ENCODE assay signal across 20 mouse cellular contexts in the genomic region with DNA sequence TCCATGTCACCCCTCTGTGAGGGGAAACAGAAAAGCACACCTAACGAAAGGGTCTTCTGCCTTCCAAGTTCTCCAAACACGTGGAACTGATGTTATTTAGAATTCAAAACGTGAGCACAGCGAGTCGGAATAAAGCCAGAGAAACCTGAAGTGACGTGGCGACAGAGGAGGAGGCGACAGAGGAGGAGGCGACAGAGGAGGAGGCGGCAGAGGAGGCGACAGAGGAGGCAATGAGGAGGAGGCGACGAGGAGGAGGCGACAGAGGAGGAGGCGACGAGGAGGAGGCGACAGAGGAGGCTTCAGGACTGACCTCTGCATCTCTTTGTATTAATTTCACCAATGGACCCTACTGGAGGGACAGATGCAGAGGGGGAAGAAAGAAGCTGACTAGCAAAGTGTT. TPM values are rescaled to one million over a fixed set of nuclear protein-coding genes. Genes with fewer than 3 reads are reported as not detected.
DNase-seq lines count a peak whose midpoint lies in the region; ATAC-seq and TF ChIP-seq lines count a peak whose summit lies in the region.
"Had no signal": no experiment of that assay in that cellular context is flagged by ENCODE, and none has a peak within 500 bp of the region (broad histone marks: within the 10 kb centered on the region; RNA-seq: fewer than 3 reads in every experiment).

No protein-coding gene starts in this region.

- H3K9me3 ChIP-seq in kidney, embryonic 15.5 days (replicated peaks): no peaks in the 10 kb centered on the region
- H3K9me3 ChIP-seq: embryonic facial prominence, embryonic 13.5 days; forebrain, embryonic 13.5 days; heart, embryonic 13.5 days; hindbrain, embryonic 12.5 days had no signal

- WGBS in kidney, embryonic 15.5 days: 35% methylated on average over 17 of the region's 17 CpGs
- WGBS in kidney, adult 2 months: 61% methylated on average over 17 of the region's 17 CpGs

- no peaks in the 10 kb centered on the region for H3K27me3 ChIP-seq in kidney, embryonic 15.5 days
- H3K27me3 ChIP-seq in kidney, adult 2 months (replicated peaks; ENCODE audit: control insufficient read depth, insufficient read depth, low read length): no peaks in the 10 kb centered on the region
- H3K27me3 ChIP-seq: embryonic facial prominence, embryonic 13.5 days; forebrain, embryonic 13.5 days; heart, embryonic 13.5 days; hindbrain, embryonic 12.5 days had no signal

- H3K9ac ChIP-seq in kidney, embryonic 15.5 days: no peak overlapping the region
- H3K9ac ChIP-seq: embryonic facial prominence, embryonic 13.5 days; forebrain, embryonic 13.5 days; heart, embryonic 13.5 days; hindbrain, embryonic 12.5 days had no signal

- peaks cover 16% of the 10 kb centered on the region for H3K36me3 ChIP-seq in kidney, embryonic 15.5 days
- H3K36me3 ChIP-seq in kidney, adult 2 months (ENCODE audit: control insufficient read depth, insufficient read depth, low read length): no peaks in the 10 kb centered on the region

- peaks cover 19% of the 10 kb centered on the region for H3K4me1 ChIP-seq in kidney, embryonic 15.5 days
- no peaks in the 10 kb centered on the region for H3K4me1 ChIP-seq in kidney, adult 2 months (ENCODE audit: control insufficient read depth, insufficient read depth, low read length)
- H3K4me1 ChIP-seq: hindbrain, embryonic 12.5 days had no signal

- no peak overlapping the region for H3K4me3 ChIP-seq in kidney, embryonic 15.5 days (replicated peaks)
- H3K4me3 ChIP-seq in kidney, adult 2 months (ENCODE audit: insufficient read depth, low read depth, low read length): no peak overlapping the region
- H3K4me3 ChIP-seq: embryonic facial prominence, embryonic 13.5 days; forebrain, embryonic 13.5 days; gastrocnemius, adult 2 months; heart, embryonic 13.5 days; hindbrain, embryonic 12.5 days had no signal

- TF ChIP-seq POLR2A in kidney, adult 2 months (IDR thresholded peaks at IDR 0.05; ENCODE audit: low read depth, low read length): no peak

- TF ChIP-seq CTCF in kidney, adult 2 months (conservative IDR thresholded peaks at IDR 0.05; ENCODE audit: insufficient read depth, insufficient read length, low read depth, low read length): no peak

- DNase-seq in kidney, adult 11 months: no peak
- DNase-seq in kidney, postnatal 4 days: peak; percentile 47 to 60
- DNase-seq in kidney, adult 2 months: no peak
- peak; percentile 39 for DNase-seq in lung, postnatal 10 days
- no peak for DNase-seq in lung, postnatal 36 days
- no peak for DNase-seq in neural tube, embryonic 10.5 days (ENCODE audit: extremely low spot score, low spot score)
- DNase-seq: adrenal gland, adult 2 months; adrenal gland, postnatal 25 days; cerebellum, adult 18-20 months; cerebellum, adult 9-11 months; cerebellum, postnatal 36 days; gastrocnemius, postnatal 25 days; heart, postnatal 4 days had no signal

- ATAC-seq in kidney, embryonic 15.5 days (replicated peaks; ENCODE audit: low FRiP score): peak; percentile 41; the same call in 1 of the 2 replicates
- ATAC-seq: forebrain, embryonic 13.5 days had no signal

- peak overlapping the region; percentile 33; the same call in 1 of the 2 replicates for H3K27ac ChIP-seq in kidney, embryonic 15.5 days
- H3K27ac ChIP-seq in kidney, adult 2 months (ENCODE audit: insufficient read depth, low read depth, low read length): no peak overlapping the region
- H3K27ac ChIP-seq: embryonic facial prominence, embryonic 13.5 days; forebrain, embryonic 13.5 days; heart, embryonic 13.5 days; hindbrain, embryonic 12.5 days had no signal

- H3K4me2 ChIP-seq in kidney, embryonic 15.5 days: peak overlapping the region; percentile 24
- H3K4me2 ChIP-seq: embryonic facial prominence, embryonic 13.5 days; forebrain, embryonic 13.5 days; heart, embryonic 13.5 days; hindbrain, embryonic 12.5 days had no signal

RNA-seq across cellular contexts. Expression of a gene that starts 24.4 kb away (rescaled TPM):
- polyA plus RNA-seq in kidney, embryonic 15.5 days (2015; fragmentation: Nextera tagmentation; extraction: Ambion mirVana): 40.2 and 52.1 TPM in 2 replicates
- polyA plus RNA-seq in kidney, adult 2 months (2012; rRNA removed): 21.8 and 22.3 TPM in 2 replicates

RNA-seq across cellular contexts. Expression of a gene that starts 28.7 kb away (rescaled TPM):
- polyA plus RNA-seq in kidney, embryonic 15.5 days (2015; fragmentation: Nextera tagmentation; extraction: Ambion mirVana): 0.22 and 0.67 TPM in 2 replicates
- not detected in 2 replicates for polyA plus RNA-seq in kidney, adult 2 months (2012; rRNA removed)
- polyA plus RNA-seq: heart, postnatal 0 days had no signal

Comparison
In these comparisons a context has a peak if more than half of its experiments do, and no peak if none do; other contexts are left out.
1. DNase-seq: peak in kidney, postnatal 4 days (2 of 2) and lung, postnatal 10 days (single experiment); none in kidney, adult 11 months (single experiment), kidney, adult 2 months (single experiment), lung, postnatal 36 days (single experiment) and neural tube, embryonic 10.5 days (single experiment).